Mouse (Mus musculus): ENCODE measurements around the gene Syt17. TPM values are rescaled to one million over a fixed set of nuclear protein-coding genes. Genes with fewer than 3 reads are reported as not detected.
A peak's percentile ranks its signal among the peaks of the same experiment; 100 is the strongest.

The Syt17 gene
- polyA plus RNA-seq, 1 experiment from 2014 or later = 3.4 TPM

DNA sequence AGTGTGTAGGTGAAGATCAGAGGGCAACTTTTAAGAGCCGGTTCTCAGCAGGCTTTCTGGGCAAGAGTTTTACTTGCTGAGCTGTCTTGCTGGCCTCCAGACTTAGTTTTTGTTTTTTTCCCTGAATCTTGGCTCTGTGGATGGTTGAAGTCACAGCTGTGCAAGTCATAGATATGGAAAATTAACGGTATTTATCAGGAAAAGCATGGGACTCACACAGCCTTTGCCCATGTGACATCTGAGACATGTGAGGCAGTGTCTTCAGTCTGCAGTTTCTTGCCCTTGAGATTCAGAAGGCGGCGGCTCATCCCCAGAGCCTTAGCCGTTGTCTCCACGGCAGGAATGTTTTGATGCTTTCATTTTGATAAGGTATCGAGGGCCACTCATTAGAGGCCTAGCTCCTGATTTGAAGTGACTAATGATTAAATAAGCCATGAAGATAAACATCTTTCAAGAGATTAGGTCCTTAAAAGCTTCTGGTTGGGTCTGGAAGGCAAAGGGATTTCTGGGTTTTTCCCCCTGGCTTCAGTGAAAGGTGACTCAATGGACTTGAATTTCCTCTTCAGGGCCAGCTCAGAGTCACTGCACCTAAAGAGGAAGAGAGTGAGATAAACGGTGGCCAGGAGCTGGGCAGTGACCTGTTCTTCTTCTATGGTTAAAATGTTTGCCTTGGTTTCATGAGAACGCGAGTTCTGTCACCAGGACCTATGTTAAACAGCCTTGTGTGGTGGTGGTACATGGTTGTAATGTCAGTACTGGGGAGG lies 33.2 kb upstream of the Syt17 start:
- 41% methylated on average over 10 of the region's 10 CpGs for WGBS
- no peaks in the 10 kb centered on the region for H3K27me3 ChIP-seq

DNA sequence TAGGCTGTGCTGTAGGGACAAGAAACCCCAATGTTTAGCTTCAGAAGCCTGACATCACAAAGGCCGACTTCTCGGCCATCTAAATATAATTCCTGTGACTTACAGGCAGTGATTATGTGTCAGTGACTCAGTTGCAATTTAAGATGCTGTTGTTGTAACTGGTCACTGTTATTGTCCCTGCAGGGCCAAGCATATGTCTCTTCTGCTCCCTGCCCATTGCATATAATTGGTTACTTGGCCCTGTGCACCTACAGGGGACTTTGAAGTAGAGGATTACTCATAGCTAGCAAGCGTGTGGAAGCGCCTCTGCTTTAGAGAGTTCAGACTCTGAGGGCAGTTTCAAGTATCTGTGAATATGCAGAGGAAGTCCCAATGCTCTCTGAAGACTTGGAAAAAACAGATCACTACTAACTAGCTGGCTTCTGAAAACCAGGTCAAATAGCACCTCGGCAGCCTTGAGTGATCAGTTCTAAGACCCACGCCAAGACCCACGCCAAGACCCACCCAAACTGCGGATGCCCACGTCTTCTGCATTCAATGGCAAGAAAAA lies 32.2 kb upstream of the Syt17 start:
- WGBS = 81% methylated on average over 9 of the region's 9 CpGs
- H3K27ac ChIP-seq = no peak overlapping the region
- ATAC-seq (ENCODE audit: borderline replicate concordance, extremely low read depth, low FRiP score, low TSS enrichment) = no peak

More for the DNA sequence above, 33.2 kb upstream of the Syt17 start:
- Histone ChIP-seq H3K4me2 (no peak overlapping the region), H3K9ac (no peak overlapping the region), H3K4me3 (no peak overlapping the region), H3K27ac (no peak overlapping the region), H3K9me3 (no peaks in the 10 kb centered on the region), H3K4me1 (peaks cover 27% of the 10 kb centered on the region), H3K36me3 (peaks cover 9% of the 10 kb centered on the region; the same call in 1 of the 2 replicates)
- no peak for ATAC-seq (ENCODE audit: borderline replicate concordance, extremely low read depth, low FRiP score, low TSS enrichment)

DNA sequence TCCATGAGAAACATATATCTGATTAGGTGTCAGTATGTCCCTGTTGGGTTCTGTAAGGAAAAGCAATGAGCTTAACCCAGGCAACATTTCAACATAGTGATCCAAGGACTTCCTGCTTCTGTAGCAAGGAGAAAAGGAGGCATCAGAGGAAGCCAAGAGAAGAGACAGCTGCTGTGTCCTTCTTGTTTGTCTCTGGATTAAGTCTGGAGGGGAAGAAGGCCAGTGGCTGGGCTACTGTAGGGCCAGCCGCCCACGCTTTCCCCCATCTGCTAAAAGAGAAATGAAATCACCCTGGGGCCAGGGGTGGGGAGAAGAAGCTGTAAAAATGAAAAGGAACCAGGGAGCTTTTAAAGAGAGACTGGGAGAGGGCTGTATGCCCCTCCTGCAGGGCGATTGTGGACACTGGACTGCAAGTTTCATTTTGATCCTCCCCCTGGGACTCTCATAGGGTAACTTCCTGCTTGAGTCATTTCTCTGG lies 30.9 kb upstream of the Syt17 start:
- H3K36me3 ChIP-seq = no peaks in the 10 kb centered on the region
- H3K4me2 ChIP-seq = peak overlapping the region; percentile 16; the same call in 1 of the 2 replicates
- ATAC-seq (ENCODE audit: borderline replicate concordance, extremely low read depth, low FRiP score, low TSS enrichment) = peak; percentile 81
- WGBS = 23% methylated on average over 3 of the region's 3 CpGs
- H3K9ac ChIP-seq = no peak overlapping the region
- peaks cover 30% of the 10 kb centered on the region for H3K4me1 ChIP-seq
- no peak overlapping the region for H3K4me3 ChIP-seq
- H3K9me3 ChIP-seq = no peaks in the 10 kb centered on the region
- no peaks in the 10 kb centered on the region for H3K27me3 ChIP-seq
- H3K27ac ChIP-seq = peak overlapping the region; percentile 83

More for the DNA sequence above, 32.2 kb upstream of the Syt17 start:
- Histone ChIP-seq H3K4me3 (no peak overlapping the region), H3K4me1 (peaks cover 30% of the 10 kb centered on the region), H3K9ac (no peak overlapping the region), H3K4me2 (no peak overlapping the region), H3K27me3 (no peaks in the 10 kb centered on the region), H3K36me3 (0 out of 2 replicates have a peak, but pooled peaks cover 5% of the 10 kb centered on the region), H3K9me3 (no peaks in the 10 kb centered on the region)

DNA sequence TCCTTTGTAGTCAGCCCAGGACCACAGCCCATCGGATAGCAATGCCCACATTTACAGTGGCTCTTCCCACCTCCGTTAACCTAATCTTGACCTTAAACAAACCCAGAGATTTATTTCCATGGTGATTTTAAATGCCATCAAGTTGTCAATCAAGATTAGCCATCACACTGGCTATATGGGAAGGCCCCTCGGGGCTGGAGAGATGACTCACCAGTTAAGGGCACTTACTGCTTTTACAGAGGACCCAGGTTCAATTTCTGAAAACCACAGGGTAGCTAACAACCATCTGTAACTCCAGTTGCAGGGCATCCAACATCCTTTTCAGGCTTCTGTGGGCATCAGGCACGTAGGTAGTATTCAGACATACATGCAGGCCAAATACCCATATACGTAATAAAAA lies 28.4 kb upstream of the Syt17 start:
- peaks cover 30% of the 10 kb centered on the region for H3K4me1 ChIP-seq
- WGBS = 61% methylated on average over 5 of the region's 5 CpGs
- H3K4me3 ChIP-seq = no peak overlapping the region
- no peak overlapping the region for H3K4me2 ChIP-seq
- no peaks in the 10 kb centered on the region for H3K27me3 ChIP-seq
- no peak overlapping the region for H3K27ac ChIP-seq
- ATAC-seq (ENCODE audit: borderline replicate concordance, extremely low read depth, low FRiP score, low TSS enrichment) = no peak
- no peak overlapping the region for H3K9ac ChIP-seq
- H3K36me3 ChIP-seq = no peaks in the 10 kb centered on the region
- no peaks in the 10 kb centered on the region for H3K9me3 ChIP-seq

DNA sequence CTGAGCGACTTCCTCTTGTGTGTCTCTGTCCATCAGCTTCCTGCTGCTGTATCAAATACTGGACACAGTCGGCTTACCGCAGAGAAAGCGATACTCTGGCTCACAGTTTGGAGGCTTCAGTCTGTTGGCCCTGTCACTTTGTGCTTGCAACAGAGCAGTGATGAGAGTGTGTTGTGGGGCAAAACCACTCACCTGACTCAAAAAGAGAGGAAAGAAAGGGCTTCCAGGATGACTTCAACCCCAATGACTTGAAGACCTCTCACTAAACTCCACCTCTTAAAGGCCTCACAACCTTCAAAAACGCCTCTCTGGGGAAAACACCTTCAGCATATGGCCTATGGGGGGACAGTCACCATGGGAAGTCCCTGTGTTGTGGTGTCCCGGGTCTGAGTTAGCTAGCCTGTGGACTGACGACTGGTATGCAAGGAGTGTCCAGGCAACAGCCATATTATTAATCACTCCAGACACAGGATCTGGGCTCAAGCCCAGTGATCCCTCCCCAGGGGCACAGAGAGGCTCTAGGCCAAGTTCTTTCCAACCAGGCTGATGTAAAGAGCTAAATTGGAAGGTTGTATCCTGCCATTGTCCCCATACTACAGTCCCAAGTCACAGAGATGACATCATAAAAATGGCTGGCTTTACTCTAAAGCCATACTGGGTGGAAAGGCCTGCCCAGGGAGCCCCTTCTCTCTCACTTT lies 27.1 kb upstream of the Syt17 start:
- Histone ChIP-seq H3K27me3 (no peaks in the 10 kb centered on the region), H3K4me2 (no peak overlapping the region), H3K36me3 (no peaks in the 10 kb centered on the region), H3K4me3 (no peak overlapping the region), H3K9ac (no peak overlapping the region), H3K27ac (no peak overlapping the region), H3K4me1 (peaks cover 31% of the 10 kb centered on the region), H3K9me3 (no peaks in the 10 kb centered on the region)
- 79% methylated on average over 7 of the region's 7 CpGs for WGBS
- ATAC-seq (ENCODE audit: borderline replicate concordance, extremely low read depth, low FRiP score, low TSS enrichment) = no peak

DNA sequence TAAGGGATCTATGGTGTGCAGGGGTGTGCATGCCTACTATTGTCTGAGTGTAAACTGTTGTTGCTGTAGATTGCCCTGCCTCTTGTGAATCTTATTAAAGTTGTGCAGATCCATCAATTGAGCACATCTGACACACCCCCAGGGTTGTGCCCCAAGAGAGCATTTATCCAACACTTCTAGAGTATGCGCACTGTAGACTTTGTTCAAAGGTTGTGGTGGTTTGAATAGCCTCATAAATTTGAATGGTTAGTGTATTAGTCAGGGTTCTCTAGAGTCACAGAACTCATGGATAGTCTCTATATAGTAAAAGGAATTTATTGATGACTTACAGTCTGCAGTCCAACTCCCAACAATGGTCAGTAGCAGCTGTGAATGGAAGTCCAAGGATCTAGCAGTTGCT lies 24.9 kb upstream of the Syt17 start:
- WGBS = 87% methylated on average over 1 of the region's 1 CpGs
- ATAC-seq (ENCODE audit: borderline replicate concordance, extremely low read depth, low FRiP score, low TSS enrichment) = no peak
- H3K9ac ChIP-seq = no peak overlapping the region
- H3K36me3 ChIP-seq = no peaks in the 10 kb centered on the region
- H3K27ac ChIP-seq = no peak overlapping the region
- H3K4me1 ChIP-seq = peaks cover 13% of the 10 kb centered on the region; the same call in 1 of the 2 replicates
- no peak overlapping the region for H3K4me2 ChIP-seq
- H3K27me3 ChIP-seq = no peaks in the 10 kb centered on the region
- H3K4me3 ChIP-seq = no peak overlapping the region
- H3K9me3 ChIP-seq = no peaks in the 10 kb centered on the region

DNA sequence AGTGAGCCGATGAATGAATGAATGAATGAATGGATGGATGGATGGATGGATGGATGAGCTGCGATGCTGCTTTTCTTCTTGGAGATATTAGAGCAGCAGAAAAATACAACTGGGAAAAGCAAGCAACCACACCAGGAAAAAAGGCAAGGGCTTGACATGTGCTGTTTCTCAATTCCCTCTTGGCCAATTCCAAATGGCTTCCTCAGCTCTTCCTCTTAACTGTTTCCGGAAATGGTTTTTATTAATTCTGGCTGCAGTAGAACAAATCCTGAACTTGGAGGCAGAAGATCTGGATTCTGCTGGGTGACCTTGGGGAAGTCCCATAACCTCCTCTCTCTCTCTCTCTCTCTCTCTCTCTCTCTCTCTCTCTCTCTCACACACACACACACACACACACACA lies 20.0 kb upstream of the Syt17 start:
- ATAC-seq (ENCODE audit: borderline replicate concordance, extremely low read depth, low FRiP score, low TSS enrichment) = no peak
- Histone ChIP-seq H3K9ac (no peak overlapping the region), H3K27me3 (no peaks in the 10 kb centered on the region), H3K36me3 (no peaks in the 10 kb centered on the region), H3K9me3 (no peaks in the 10 kb centered on the region), H3K27ac (no peak overlapping the region), H3K4me2 (no peak overlapping the region), H3K4me3 (no peak overlapping the region), H3K4me1 (peaks cover 14% of the 10 kb centered on the region; the same call in 1 of the 2 replicates)
- 87% methylated on average over 3 of the region's 3 CpGs for WGBS

DNA sequence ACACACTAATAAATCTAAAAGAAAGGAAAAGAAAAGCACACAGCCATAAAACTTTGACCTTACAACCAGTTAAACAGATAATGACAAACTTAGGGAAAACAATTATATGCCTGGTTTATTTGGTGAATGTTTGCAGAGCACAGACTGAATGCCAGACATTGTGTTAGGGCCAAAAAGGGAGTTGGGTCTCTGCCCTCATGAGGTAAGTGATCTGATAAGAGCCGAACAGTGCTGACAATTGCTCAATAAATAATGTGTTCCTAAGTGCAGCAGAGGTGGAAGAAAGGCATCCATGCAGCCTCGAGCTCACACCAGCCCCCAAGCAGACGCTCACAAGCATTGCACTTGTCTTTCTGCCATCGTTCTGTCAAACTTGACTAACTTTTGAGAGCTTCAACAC lies 16.4 kb upstream of the Syt17 start:
- no peaks in the 10 kb centered on the region for H3K36me3 ChIP-seq
- H3K27ac ChIP-seq = no peak overlapping the region
- no peak overlapping the region for H3K4me3 ChIP-seq
- H3K4me1 ChIP-seq = peaks cover 20% of the 10 kb centered on the region; the same call in 1 of the 2 replicates
- ATAC-seq (ENCODE audit: borderline replicate concordance, extremely low read depth, low FRiP score, low TSS enrichment) = no peak
- no peaks in the 10 kb centered on the region for H3K27me3 ChIP-seq
- H3K4me2 ChIP-seq = no peak overlapping the region
- no peaks in the 10 kb centered on the region for H3K9me3 ChIP-seq
- 19% methylated on average over 4 of the region's 4 CpGs for WGBS
- no peak overlapping the region for H3K9ac ChIP-seq

DNA sequence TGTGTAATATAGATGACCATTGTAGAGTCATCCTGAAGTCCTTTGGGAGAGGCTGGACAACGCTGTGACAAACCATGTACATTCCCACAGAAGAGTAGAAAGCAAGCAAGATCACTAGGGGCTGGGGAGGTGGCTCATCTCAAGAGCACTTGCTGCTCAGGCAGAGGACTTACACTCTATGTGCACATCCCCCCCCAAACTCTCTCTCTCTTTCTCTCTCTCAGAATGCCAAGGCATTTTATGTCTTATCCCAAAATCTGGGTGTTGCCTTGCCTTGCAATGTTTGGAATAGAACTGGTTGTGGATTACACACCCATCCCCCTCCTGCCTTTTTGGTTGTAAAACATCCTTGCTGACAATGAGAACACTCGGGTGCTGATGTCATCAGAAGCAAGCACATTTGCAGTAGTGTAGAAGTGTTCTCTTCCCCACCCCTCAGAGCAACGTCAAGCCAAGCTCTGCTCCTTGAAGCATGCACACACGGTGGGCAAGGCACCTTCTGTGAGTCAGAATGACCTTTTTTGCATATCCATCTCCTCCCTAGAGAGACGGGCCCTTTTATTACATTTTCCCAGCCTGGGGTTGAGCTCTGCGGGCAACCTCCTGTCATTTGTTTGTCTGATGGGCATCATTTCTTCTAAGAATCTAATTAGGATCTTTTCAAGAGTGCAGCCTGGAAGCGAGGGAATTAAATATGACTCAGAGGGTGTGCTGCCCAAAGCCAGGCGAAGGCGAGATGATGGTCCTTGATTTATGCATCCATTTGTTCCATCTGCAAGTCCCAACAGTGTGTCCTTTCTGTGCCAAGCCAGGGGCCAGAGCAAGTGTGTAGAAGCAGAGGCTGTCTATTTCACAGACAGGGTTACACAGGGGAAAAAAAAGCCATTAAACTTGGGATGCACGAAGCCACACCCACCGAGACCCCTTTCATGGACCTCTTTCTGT lies 15.1 kb upstream of the Syt17 start:
- ATAC-seq (ENCODE audit: borderline replicate concordance, extremely low read depth, low FRiP score, low TSS enrichment) = no peak
- no peak overlapping the region for H3K4me3 ChIP-seq
- no peaks in the 10 kb centered on the region for H3K27me3 ChIP-seq
- peaks cover 20% of the 10 kb centered on the region; the same call in 1 of the 2 replicates for H3K4me1 ChIP-seq
- no peaks in the 10 kb centered on the region for H3K36me3 ChIP-seq
- no peak overlapping the region for H3K4me2 ChIP-seq
- no peak overlapping the region for H3K27ac ChIP-seq
- WGBS = 54% methylated on average over 11 of the region's 11 CpGs
- no peak overlapping the region for H3K9ac ChIP-seq
- no peaks in the 10 kb centered on the region for H3K9me3 ChIP-seq

DNA sequence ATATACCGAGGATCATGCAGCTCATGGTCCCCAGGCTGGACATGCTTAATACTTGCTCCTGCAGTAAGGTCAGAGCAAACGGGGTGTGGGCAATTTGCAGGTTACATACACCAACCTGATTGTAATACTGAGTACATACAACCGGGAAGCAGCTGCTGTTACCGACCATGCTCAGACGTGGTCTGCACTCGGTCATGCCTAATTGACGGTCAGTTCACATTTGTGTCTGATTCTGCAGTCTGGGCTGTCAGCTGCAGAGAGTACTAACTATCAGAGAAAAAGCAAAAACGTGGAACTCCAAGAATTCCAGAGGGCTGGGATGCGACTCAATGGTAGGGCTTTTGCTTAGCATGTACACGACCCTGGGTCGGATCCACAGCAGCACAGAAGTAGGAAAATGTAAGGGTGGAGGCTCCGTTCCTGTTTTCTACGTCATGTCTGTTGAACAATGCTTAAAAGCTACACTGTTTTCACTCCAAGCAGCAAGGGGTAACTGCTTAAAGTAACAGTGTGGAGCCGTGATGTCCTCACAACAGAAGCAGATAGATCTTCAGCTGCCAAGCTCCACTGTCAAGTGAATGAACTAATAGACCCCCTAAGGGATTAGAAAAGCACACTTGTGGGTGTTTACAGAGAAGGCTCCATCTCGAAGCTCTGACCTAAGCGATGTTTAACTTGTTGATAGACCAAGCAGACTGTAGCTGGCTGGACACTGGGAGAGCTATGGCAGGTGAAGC lies 13.5 kb upstream of the Syt17 start:
- Histone ChIP-seq H3K27me3 (no peaks in the 10 kb centered on the region), H3K4me1 (peaks cover 20% of the 10 kb centered on the region; the same call in 1 of the 2 replicates), H3K4me3 (no peak overlapping the region), H3K9me3 (no peaks in the 10 kb centered on the region), H3K4me2 (no peak overlapping the region), H3K27ac (no peak overlapping the region), H3K36me3 (no peaks in the 10 kb centered on the region), H3K9ac (no peak overlapping the region)
- WGBS = 40% methylated on average over 16 of the region's 16 CpGs
- no peak for ATAC-seq (ENCODE audit: borderline replicate concordance, extremely low read depth, low FRiP score, low TSS enrichment)

DNA sequence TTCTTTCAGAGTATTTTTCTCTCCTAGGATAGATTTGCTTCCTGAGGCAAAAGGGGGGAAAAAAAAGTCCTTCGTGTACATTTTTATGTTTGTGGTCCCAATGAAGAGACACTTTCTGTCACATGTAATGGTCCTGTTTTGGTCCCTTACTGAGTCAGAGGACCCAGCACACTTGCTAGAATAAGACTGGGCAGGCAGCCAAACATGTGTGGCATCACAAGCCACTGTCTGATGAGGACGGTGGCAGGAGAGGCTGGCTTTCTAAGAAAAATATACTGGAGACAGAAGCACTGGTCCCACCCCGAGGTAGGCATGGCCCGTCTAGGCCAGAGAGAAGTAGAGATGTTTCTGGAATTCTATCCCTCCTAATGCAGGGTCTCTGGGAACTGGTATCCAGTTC lies 5.7 kb upstream of the Syt17 start:
- Histone ChIP-seq H3K4me2 (no peak overlapping the region), H3K9ac (no peak overlapping the region), H3K36me3 (no peaks in the 10 kb centered on the region), H3K9me3 (no peaks in the 10 kb centered on the region), H3K4me1 (0 out of 2 replicates have a peak, but pooled peaks cover 4% of the 10 kb centered on the region), H3K27me3 (no peaks in the 10 kb centered on the region), H3K27ac (no peak overlapping the region), H3K4me3 (no peak overlapping the region)
- ATAC-seq (ENCODE audit: borderline replicate concordance, extremely low read depth, low FRiP score, low TSS enrichment) = no peak
- WGBS = 41% methylated on average over 4 of the region's 4 CpGs
